Mouse (Mus musculus) spleen, postnatal 14 days (tissue): ENCODE data around the gene Zfp239.

Experiments
- DNase-seq, 2 experiments: peaks; one replicate each; pipeline ENCODE4 v3.0.0; 2021 to 2022; ENCODE audit warnings: low spot score in 2 of 2

The Zfp239 gene

GRCm38 (mm10) chr6:117879408-117880115 is 17.7 kb downstream of the Zfp239 start:
- peak; percentile 99 for DNase-seq

- no peak for DNase-seq
Measured at GRCm38 (mm10) chr6:117880394-117880838, 18.5 kb downstream of the Zfp239 start.

GRCm38 (mm10) chr6:117881229-117881628 is 19.3 kb downstream of the Zfp239 start:
- DNase-seq: no peak

GRCm38 (mm10) chr6:117881997-117882396 is 20.1 kb downstream of the Zfp239 start:
- DNase-seq: no peak

- DNase-seq: no peak
Measured at GRCm38 (mm10) chr6:117885943-117886342, 24.0 kb downstream of the Zfp239 start.

GRCm38 (mm10) chr6:117888032-117888431 is 26.1 kb downstream of the Zfp239 start:
- no peak for DNase-seq

GRCm38 (mm10) chr6:117888642-117889096 is 26.8 kb downstream of the Zfp239 start:
- no peak for DNase-seq

- DNase-seq: no peak
Measured at GRCm38 (mm10) chr6:117890257-117890656, 28.4 kb downstream of the Zfp239 start.

GRCm38 (mm10) chr6:117891369-117892160 is 29.7 kb downstream of the Zfp239 start:
- DNase-seq: no peak

GRCm38 (mm10) chr6:117892386-117892785 is 30.5 kb downstream of the Zfp239 start:
- DNase-seq: no peak

- no peak for DNase-seq
Measured at GRCm38 (mm10) chr6:117893435-117893834, 31.5 kb downstream of the Zfp239 start.

- DNase-seq: no peak
Measured at GRCm38 (mm10) chr6:117897800-117898199, 35.9 kb downstream of the Zfp239 start.

GRCm38 (mm10) chr6:117900126-117901080 is 38.5 kb downstream of the Zfp239 start, which contains the start of gene Hnrnpf:
Gene Hnrnpf (plus strand): TSS chr6:117900324.
- peak; percentile 39 to 48 for DNase-seq

- no peak for DNase-seq
Measured at GRCm38 (mm10) chr6:117901510-117902402, 39.9 kb downstream of the Zfp239 start.

GRCm38 (mm10) chr6:117902556-117902955 is 40.7 kb downstream of the Zfp239 start:
- no peak for DNase-seq

GRCm38 (mm10) chr6:117903836-117904235 is 41.9 kb downstream of the Zfp239 start:
- no peak for DNase-seq

GRCm38 (mm10) chr6:117905260-117905930 is 43.5 kb downstream of the Zfp239 start:
- no peak for DNase-seq

GRCm38 (mm10) chr6:117906015-117906531 is 44.2 kb downstream of the Zfp239 start:
- no peak for DNase-seq

- peak; percentile 91 for DNase-seq
Measured at GRCm38 (mm10) chr6:117906590-117907271, 44.8 kb downstream of the Zfp239 start.
